Mouse (Mus musculus) embryonic fibroblast, embryonic 13.5 days (primary cell): ENCODE results near the gene Klhl5.

Experiments used
- CTCF ChIP-seq: IDR thresholded peaks from 2 replicates; pipeline ENCODE4 v1.5.1; 2011; ENCODE audit warnings: mild to moderate bottlenecking, control low read depth, low read length, moderate library complexity, borderline replicate concordance; ENCODE audit not compliant: insufficient read depth
- POLR2A ChIP-seq: IDR thresholded peaks from 2 replicates; pipeline ENCODE4 v1.6.1; 2011; ENCODE audit warnings: low read depth, mild to moderate bottlenecking, control low read depth, low read length, moderate library complexity

DNA sequence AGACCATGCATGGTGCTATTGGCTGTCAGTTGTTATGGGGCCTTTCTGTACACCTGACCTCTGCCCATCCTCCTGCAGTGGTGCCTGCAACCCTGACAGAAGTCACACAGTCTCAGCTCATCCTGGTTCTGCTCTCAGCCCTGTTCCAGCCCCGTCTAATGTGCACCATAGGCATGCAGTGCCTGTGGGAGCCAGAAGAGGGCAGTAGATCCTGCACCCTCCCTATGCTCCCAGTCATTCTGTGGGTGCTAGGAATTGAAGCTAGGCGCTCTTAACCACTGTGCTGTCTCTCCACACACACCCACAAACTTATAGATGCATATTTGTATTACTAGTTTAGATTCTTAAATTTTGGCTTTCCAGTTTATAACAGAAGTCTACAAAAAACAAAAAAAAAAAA is 49.5 kb downstream of the Klhl5 start:
- no peak for TF ChIP-seq POLR2A
- peak; percentile 80 for TF ChIP-seq CTCF
